Mouse (Mus musculus): ENCODE data around the gene Aoah. TPM values are rescaled to one million over a fixed set of nuclear protein-coding genes. Genes with fewer than 3 reads are reported as not detected.

Gene Aoah
- total RNA-seq (2023; ENCODE audit: inconsistent age), result 0.29 to 0.33 TPM in 2 of 4 replicates, not detected in the others

DNA sequence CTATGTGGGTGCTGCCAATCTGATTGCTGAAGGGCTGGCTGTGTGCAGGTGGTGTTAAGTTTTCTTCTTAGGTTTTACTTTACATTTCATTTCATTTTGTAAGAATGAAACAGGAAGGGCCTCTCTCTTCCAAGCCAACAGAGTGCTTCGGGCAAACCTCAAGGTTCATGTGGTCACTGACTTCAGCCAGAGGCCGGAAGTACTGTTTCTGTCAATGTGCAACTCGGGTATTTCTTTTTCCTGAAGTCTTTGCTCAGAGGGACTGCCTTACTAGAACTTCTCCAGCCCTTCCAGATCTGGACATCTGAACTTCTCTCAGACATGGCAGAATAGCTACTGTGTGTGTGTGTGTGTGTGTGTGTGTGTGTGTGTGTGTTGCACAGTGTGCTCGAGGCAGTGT is at the start of gene Aoah:
Aoah (plus strand) TSS at position 213 of the 400 bp plus-strand sequence.

DNA sequence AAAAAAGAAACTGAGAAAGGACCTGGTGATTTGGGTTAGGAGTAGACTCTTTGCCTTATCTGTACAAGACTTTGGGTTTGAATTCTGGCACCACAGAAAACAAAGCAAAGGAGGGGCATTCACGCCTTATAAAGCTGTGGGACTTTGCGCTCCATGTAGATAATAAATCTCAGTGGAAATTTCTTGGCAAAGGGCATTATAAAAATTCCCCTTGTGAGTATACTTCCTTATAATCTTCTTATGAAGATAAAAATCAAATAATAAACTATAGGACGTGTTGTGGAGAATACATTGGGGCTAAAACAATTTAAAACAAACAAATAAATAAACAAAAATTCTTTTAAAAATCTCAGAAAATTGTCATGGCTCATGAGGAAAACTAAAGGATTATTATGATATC is 280.9 kb downstream of the Aoah start, which contains the start of gene Olfr1370:
Olfr1370 (minus strand) TSS at position 101 of the 400 bp plus-strand sequence.

All from B cell, adult (primary cell).